Mouse (Mus musculus): ENCODE measurements around the gene Actr8.

Gene Actr8

DNA sequence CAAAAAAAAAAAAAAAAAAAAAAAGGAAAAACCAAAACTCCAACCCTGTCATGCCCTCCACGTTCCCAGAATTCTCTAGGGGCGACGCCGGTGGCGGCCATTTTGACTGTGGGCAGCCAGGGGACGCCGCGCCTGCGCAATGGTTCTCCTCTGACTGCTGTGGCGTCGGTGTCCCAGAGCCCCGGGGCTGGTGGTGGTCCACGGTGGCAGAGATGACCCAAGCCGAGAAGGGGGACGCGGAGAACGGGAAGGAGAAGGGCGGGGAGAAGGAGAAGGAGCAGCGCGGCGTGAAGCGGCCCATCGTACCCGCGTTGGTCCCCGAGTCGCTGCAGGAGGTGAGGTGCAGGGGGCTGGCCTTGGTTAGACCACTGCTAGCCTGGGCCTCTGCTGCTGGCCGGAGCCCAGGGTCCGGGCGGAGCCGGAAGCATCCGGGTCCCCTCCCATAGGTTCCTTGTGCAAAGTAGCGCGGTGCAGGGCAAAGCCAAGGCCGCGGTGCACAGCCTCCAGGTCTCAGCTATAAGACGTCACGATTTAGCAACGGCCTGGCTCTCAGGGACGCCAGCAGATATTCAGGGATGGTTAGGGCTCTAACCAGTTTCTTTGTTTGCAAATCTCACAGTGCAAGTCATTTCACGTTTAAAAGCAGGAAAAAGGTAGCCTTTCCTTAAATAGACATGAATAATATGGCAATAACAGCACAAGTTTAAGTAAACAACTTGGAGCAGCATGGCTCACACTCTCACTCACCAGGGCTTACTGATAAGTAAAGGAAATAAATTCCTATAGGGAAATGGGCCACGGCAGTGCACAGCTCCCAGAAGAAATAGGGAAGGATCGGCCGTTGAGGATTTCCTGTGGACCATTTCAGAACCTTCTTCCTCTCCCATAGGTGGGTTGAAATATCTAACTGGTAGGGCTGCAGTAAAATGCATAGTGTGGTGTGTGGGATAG lies at the start of gene Actr8:
TSS of gene Actr8 (plus strand) at position 84 of the 951 bp plus-strand sequence.
- DNase-seq (ENCODE audit: low spot score) = peak; percentile 56

DNA sequence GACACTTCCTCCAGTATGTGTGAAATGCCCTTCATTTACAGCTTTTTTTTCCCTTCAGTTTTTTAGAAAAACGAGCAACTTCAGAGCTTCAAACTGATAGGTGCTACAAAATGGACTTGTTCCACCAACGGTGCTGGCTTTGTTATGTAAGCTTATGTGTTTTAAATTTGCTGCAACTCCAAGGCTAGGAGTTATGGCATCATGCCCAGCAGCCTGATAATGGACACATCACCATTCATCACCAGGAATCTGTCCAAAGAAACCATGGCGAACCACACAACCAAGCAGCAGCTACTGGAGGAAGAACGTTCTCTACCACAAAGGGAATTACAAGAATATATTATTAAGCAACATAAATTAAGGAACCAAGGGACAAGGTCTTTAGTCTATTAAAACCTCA lies 49.2 kb upstream of the Actr8 start:
- no peak for DNase-seq (ENCODE audit: low spot score)

DNA sequence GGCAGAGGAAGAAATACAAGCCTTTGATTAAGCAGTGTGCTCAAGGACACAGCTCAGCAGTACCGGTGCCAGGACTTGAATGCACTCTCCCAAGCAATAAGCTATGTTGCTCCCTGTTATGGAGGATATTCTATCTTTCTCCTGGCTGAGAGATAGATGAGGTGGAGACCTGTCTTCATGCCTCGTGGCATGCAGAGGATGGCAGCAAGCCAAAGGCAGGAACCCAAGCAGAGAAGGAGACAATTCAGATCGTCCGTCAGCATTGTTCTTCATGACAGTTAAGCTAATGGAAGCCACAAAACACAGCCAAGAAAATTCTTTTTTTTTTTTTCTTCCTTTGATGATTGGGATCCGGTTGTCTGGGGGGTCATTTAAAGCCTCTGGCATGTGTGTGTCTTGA lies 42.6 kb upstream of the Actr8 start:
- DNase-seq (ENCODE audit: low spot score) = no peak

DNA sequence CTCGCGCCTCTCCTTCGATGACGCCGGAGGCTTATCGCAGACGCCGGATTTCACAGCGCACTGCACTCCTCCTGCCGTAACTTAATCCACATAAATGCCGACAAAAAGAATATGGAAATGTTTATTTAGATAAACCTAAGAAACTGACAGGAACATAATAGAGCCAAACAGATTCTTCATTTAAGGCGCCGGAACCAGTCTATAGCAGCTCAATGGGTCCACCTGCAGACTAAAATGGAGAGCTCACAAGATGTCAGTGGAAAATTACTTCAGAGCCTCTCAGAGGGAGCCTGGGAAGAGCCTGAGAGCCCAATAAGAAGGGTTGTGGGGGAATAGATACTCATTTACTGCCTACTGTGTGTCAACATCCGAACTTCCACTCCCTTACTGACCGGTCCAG lies 40.7 kb upstream of the Actr8 start:
- DNase-seq (ENCODE audit: low spot score) = no peak

DNA sequence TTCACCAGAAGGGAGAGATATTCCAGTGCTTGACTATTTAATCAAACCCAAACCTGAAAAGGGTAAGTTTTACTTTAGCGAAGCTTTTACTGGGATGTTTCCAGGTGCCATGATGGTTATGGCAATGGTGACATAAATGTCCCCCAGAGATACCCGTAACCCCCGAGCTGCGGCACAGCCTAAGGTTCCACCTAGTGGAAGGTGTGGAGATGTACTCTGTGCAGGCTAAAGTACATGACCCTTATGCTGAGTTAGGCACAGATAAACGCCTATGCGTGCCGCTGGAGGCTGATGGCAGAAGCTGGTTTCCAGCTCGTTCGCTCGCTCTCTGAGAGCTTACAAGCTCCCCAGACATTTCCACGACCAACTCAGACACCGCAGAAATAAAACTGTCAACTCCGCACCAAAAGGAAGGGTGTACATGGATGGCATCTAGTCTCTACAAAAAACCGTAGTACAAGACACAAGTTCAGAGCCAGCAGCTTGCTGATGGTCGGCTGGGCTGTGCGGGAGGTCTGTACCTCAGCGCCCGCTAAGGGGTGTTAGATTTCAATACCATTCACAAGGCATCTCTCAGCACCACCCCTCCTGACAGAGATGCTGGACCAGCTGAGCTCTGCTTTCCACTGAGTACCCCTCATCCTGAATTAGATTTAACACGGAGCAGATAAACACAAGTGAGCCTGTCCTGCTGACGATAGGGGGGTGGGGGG lies 38.4 kb upstream of the Actr8 start:
- DNase-seq (ENCODE audit: low spot score) = no peak

DNA sequence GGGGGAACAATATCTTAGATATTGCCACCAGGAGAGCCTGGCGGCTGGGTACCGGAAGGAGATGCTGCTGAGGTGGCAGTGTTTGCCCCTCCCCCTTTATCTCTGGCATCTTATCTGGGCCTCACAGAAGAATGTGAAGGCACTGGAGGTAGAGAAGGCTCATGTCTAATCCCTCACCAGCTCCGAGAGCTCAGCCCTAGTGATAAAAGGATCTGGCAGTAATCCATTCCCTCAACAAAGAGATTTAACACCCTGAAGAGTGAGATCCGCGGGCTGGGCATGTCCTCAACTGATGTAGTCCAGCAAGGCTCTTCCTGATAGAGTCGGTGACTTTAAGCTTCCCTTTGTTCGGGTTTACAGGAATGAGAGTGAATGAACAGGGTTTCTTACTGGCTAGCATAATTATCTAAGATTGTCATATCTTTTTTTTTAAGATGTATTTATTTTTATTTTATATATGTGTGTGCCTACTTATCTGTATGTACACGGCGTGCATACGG lies 37.8 kb upstream of the Actr8 start:
- DNase-seq (ENCODE audit: low spot score) = no peak

DNA sequence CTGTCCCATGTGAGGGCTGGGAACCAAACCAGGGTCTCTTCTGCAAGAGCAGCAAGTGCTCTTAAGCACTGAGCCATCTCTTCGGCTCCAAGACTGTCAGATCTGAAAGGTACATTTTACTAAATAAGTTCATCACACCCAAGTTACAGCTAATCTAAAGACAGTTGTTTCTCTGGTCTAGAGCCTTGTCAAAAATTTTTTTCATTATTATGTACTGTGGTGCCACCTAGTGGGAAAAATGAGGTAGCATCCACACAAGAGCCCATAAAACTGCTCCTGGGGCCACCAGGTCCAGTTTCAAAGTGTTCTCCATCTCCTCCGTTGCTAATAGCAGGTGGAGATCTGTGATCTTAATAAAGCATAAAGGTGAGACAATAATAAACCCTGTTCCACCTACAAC lies 37.3 kb upstream of the Actr8 start:
- no peak for DNase-seq (ENCODE audit: low spot score)

DNA sequence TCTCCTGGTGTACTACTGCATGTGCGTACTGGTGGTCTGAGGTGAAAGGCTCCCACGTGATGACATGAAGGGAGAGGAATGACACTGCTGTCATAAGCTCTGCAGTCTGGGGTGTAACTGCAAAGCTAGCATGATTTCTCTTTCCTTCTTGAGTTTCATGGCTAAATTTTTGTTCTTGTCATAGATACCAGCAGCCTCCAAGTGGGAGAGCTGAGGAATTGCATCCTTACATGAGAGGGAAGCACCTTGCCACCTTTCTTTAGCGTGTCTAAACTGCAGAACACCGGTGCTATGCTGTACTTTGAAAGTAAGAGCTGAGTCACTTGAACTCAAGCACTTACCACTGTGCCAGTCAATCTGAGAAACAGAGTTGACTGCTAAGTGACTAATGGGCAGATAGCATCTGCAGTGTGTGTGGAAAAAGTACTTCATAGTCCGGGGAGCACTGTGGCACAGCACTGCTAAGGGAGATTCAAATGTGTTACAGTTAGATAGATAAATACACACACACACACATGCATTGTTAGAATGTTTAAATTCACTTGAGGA lies 31.3 kb upstream of the Actr8 start:
- DNase-seq (ENCODE audit: low spot score) = no peak

DNA sequence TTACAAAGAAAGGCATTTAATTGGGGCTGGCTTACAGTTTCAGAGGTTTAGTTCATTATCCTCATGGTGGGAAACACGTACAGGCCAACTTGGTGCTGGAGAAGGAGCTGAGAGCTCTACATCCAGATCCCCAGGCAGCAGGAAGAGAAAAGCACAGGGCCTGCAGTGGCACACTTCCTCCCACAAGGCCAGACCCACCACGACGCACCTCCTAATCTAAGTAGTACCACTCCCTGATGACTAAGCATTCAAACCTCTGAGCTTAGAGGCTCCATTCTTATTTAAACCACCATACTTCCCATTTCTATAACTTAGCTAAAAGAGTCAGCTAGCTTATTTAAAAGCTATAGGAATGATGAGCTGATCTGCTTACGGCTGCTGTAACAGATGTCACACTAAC lies 27.3 kb upstream of the Actr8 start:
- no peak for DNase-seq (ENCODE audit: low spot score)

DNA sequence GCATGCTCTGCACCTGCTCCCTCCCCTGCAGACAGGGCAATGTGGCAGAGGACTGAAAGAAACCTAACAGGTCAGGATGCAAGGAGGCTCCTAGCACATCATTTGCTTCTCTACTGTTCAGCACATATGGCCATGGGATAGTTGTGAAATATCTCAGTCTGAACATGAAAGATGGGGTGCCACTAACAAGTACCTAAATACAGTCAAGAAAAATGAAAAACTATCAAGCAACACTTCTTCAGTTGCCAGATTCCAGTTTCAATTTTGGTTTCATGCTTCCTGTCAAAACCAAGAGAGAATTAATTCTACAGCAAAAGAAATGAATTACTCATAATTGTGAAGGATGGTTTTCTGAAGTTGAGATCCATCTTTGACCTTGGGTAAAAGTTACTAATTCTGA lies 20.7 kb upstream of the Actr8 start:
- DNase-seq (ENCODE audit: low spot score) = no peak

DNA sequence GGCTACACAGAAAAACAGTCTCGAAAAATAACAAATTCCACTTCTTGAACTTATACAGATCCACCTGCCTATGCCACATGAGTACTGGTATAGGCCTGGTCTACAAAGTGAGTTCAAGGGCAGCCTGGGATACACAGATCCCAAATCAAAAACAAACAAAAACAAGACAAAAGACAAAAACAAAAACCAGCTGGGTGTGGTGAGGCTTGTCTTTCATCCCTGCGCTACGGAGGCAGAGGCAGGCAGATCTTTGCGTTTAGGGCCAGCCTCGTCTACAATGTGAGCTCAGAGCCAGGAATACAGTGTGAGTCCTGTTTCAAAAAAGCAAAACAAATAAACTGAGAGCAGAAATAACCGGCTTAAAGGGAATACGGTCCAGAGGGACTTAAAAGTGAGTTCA lies 10.5 kb upstream of the Actr8 start:
- no peak for DNase-seq (ENCODE audit: low spot score)

DNA sequence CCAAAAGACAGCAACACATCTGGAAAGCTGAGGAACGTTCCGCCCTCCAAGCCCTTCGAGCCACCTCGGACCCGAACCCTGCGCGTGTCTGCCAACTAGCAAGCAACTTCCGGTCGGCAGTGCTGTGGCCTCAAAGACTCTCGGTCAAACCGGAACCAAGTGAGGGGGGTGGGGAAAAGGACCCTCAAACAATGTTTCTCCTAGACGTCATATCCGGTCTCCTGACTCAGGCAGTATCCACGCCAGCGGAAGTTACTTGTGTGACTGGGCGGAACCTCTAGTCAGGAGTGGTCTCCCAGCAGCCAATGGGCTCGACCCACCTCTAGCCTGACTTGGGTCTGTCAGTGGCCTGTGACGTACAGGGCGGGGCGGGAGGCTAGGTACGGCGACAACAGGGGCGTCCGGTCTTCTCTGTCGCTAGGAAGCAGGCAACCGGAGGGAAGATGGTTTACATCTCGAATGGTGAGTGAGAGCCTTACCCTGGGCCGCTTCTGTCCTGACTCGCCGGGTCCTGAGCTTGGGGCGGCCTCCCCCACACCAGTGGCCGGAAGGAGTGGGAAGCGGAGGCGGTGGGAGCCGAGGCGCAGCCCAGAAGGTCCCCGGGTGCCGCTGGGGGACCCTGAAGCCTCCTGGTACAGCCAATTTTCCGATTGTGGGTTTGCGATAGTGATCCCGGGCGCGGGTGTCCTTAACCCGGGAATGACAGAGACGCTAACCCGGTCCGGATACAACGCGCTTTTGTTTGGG lies 9.9 kb upstream of the Actr8 start, which contains the start of gene Selenok:
TSS of gene Selenok (plus strand) at position 234 of the 747 bp plus-strand sequence.
- DNase-seq (ENCODE audit: low spot score) = peak; percentile 97

DNA sequence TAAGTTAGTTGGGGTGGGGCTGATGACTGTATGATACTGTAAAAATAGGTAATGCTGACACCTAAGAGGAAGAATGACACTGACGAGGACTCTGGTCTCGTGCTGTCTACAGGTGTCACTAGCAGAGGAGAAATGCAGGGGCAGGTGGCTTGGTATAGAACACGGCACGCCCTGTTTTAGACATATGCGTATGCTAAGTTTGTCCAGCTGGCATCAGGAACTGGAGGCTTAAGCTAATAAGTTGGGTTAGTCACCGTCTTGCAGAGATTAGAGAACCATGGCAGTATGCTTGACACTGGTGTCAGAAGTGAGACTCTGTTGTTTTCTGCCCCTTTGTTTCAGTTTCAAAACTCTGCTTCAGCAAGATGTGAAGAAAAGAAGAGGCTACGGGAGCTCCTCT lies 6.7 kb upstream of the Actr8 start:
- DNase-seq (ENCODE audit: low spot score) = no peak

DNA sequence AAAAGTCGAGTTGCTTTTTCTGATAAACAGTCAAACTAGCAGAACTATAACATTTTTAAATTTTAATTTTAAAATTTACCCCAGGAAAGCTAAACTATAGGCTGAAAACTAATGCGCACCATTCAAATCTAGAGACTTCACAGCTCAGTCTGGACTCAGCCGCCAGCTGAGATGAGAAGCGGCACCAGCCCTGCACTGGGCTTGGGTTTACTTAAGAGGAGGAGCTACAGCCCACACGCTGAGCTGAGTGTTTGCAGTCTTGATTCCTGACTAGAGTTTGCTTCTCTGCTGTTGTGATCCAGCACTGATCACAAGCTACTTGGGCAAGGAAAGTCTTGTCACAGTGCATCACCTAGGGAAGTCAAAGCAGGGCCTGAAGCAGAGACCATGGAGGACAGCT lies 6.1 kb upstream of the Actr8 start:
- DNase-seq (ENCODE audit: low spot score) = no peak

DNA sequence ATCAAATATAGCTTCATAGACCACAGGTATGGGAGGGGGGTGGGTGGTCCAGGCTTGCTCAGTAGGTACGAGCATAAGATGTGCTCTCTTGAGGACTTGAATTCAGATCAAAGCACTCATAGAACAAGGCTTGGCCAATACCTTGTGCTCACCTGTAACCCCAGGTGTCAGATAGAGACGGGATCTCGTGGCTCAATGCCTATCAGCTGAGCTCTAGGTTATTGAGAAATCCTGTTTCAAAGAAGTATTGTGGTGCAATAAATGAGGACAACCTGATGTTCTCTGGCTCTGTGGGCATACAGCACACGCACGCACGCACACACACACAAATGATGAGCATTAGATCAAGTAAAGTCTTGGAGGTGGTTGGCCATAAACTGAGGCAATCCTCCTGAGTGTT lies 1.2 kb upstream of the Actr8 start:
- no peak for DNase-seq (ENCODE audit: low spot score)

DNA sequence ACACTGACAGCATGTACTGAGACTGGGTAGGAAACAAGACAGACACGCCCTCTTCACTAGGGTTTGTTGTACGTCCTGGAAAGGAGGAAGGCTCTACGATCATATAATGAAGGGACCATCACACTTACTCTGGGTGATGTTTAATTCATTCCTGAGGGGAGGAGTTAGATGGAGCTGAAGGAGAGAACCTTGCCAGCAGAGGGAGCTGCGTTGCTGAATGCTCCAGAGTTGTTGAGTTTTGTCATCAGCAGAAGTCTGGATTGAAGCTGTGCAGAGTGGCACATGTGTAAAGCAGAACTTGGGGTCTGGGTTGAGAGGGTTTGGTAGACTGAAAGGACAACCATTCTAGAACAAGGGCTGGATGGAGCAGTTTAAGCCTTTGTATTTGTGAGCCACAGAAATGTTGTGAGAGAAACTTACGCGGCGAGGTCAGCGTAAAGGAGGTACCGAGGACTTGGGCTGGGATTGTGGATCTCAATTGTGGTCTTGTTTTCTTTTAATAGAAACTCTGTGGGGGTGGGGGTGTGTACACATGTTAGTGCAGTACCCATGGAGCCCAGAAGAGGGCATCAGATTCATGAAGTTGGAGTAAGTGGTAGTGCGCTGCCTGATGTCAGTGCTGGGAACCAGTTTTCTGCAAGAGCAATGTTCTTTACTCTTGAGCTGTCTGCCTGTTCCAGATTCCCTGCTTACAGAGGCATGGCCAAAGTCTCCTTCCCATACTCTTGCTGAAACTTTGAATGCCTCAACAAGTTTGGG lies 2.5 kb downstream of the Actr8 start:
- DNase-seq (ENCODE audit: low spot score) = no peak

DNA sequence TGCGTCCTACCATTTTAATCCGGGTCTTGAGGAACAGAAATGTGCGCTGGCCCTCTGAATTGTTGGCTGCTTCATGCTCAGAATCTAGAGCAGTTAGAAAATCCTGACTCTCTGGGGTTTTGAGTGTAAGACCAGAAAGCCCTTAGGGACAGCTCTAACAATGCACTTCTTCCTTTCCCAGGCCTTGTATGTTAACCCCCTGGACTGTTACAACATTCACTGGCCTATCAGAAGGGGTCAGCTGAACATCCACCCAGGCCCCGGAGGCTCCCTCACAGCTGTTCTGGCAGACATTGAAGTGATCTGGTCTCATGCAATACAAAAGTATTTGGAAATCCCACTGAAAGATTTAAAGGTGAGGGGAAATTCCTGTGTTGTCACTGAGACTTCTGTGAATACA lies 8.0 kb downstream of the Actr8 start:
- no peak for DNase-seq (ENCODE audit: low spot score)

DNA sequence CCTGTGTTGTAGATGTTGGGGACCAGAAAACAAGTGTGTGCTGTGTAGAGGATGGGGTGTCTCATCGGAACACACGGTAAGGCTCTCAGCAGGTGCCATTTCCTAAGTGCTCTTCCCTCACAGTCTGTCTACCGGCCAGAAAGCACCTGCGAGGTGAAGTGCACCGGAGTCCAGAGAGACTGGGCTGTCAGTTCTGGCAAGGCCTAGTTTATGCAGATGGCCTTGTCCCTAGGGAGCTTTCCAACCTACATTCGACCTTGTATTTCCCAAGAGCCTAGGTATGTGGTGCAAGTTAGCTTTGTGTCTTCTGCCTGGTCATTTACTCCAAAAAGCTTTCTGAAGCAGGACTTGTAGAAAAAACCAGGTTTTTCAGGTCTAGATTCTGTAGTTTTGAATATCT lies 9.1 kb downstream of the Actr8 start:
- DNase-seq (ENCODE audit: low spot score) = no peak

DNA sequence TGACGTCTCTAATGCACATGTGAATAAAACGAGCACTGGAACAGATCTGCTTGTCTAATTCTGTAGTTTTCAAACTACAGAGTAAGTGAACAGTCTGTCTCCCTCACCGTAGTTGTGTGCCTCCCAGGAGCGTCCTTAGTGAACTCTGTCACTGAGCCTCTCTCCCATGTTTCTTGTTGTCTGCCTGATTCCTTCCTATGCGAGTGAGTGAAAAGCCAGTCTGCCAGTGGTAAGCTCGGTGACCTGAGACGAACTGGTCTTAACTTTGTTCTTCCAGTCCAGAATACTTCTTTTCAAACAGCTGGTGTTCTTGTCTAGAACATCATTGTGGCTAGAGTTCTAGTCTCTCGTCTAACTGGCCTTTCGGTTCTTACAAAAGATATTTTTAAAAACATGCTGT lies 9.6 kb downstream of the Actr8 start:
- no peak for DNase-seq (ENCODE audit: low spot score)

DNA sequence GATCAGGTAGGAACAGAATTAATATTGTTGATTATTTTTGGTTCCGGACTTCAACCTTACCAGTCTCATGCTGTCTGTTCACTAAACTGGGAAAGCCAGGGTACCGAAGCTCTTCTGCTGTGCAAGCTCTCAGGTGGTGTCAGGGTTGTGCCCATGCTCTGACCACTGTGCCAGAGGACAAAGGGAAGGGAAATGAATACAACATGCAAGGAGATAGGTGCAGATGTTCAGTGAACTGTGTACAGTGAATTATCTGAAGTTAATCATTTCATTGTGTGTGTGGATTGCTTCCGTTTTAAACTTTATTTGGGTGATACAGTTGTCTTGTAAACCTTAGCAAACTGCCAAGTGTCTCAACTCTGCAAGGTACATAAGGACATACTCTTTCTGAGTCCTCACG lies 10.2 kb downstream of the Actr8 start:
- DNase-seq (ENCODE audit: low spot score) = no peak

DNA sequence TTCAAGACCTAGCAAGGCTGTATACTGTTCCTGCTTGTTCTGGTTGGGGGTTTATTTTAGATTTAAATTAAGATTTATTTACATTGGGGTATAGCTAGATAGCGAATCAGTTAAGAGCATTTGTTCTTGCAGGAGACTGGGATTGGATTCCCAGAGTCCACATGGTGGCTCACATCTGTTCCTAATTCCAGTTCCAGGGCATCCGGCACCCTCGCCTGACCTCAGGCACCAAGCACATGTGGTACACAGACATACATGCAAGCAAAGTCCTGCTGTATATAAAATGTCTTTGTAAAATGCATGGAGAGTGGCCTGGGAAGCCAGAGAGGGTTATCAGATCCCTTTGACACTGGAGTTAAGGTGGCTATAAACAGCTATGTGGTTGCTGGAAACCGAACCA lies 16.8 kb downstream of the Actr8 start:
- DNase-seq (ENCODE audit: low spot score) = no peak

Measured in layer of hippocampus, adult 9-10 months (tissue).